In genomic region chr8:46007050-46007672, GRCm38 (mm10) we compare ENCODE assay signal across 15 mouse cellular contexts.
"Had no signal": no experiment of that assay in that cellular context is flagged by ENCODE, and none has a peak within 500 bp of the region (broad histone marks: within the 10 kb centered on the region; RNA-seq: fewer than 3 reads in every experiment).

No protein-coding gene starts in this region.

- H3K9me3 ChIP-seq: limb, embryonic 10.5 days; midbrain, embryonic 10.5 days had no signal

- ATAC-seq: lung, postnatal 0 days had no signal

- DNase-seq: kidney, adult 11 months; kidney, adult 9 months; kidney, postnatal 36 days; lung, adult 2 months; lung, postnatal 4 days; midbrain, embryonic 14.5 days; right cerebral cortex, postnatal 14 days; thymus, adult 18-20 months; thymus, postnatal 14 days had no signal

- H3K27ac ChIP-seq: kidney, postnatal 0 days; layer of hippocampus, adult 2 months; limb, embryonic 10.5 days; liver, embryonic 14.5 days; midbrain, embryonic 10.5 days had no signal

- H3K9ac ChIP-seq: liver, embryonic 14.5 days had no signal

- H3K4me3 ChIP-seq: layer of hippocampus, adult 2 months; limb, embryonic 10.5 days; midbrain, embryonic 10.5 days had no signal

- H3K36me3 ChIP-seq: limb, embryonic 10.5 days; midbrain, embryonic 10.5 days had no signal
